Mouse (Mus musculus): ENCODE data around the gene Rnaseh2b.

Gene Rnaseh2b

GRCm38 (mm10) chr14:62353372-62353771 lies 61.0 kb downstream of the Rnaseh2b start:
- in situ Hi-C loops (cut with MboI, MseI): loop anchor here in 1 of 2 experiments (10.0 kb wide), 1 partner anchor 679 kb away; no protein-coding TSS in a partner anchor

GRCm38 (mm10) chr14:62353793-62354192 lies 61.4 kb downstream of the Rnaseh2b start:
- in situ Hi-C loops (cut with MboI, MseI): loop anchor here in 1 of 2 experiments (10.0 kb wide), 1 partner anchor 679 kb away; no protein-coding TSS in a partner anchor

- in situ Hi-C loops (cut with MboI, MseI): loop anchor here in 1 of 2 experiments (10.0 kb wide), 1 partner anchor 680 kb away; no protein-coding TSS in a partner anchor
Measured at GRCm38 (mm10) chr14:62355201-62355600, 62.8 kb downstream of the Rnaseh2b start.

- in situ Hi-C loops (cut with MboI, MseI): no loop called here
Measured at GRCm38 (mm10) chr14:62361263-62361980, 69.0 kb downstream of the Rnaseh2b start.

- in situ Hi-C loops (cut with MboI, MseI): no loop called here
Measured at GRCm38 (mm10) chr14:62363774-62364173, 71.4 kb downstream of the Rnaseh2b start.

- in situ Hi-C loops (cut with MboI, MseI): no loop called here
Measured at GRCm38 (mm10) chr14:62370819-62371218, 78.4 kb downstream of the Rnaseh2b start.

GRCm38 (mm10) chr14:62374001-62374400 lies 81.6 kb downstream of the Rnaseh2b start:
- in situ Hi-C loops (cut with MboI, MseI): no loop called here

- in situ Hi-C loops (cut with MboI, MseI): no loop called here
Measured at GRCm38 (mm10) chr14:62375694-62376093, 83.3 kb downstream of the Rnaseh2b start.

GRCm38 (mm10) chr14:62376115-62376514 lies 83.7 kb downstream of the Rnaseh2b start:
- in situ Hi-C loops (cut with MboI, MseI): no loop called here

- in situ Hi-C loops (cut with MboI, MseI): no loop called here
Measured at GRCm38 (mm10) chr14:62379391-62379790, 87.0 kb downstream of the Rnaseh2b start.

- in situ Hi-C loops (cut with MboI, MseI): no loop called here
Measured at GRCm38 (mm10) chr14:62380606-62381005, 88.2 kb downstream of the Rnaseh2b start.

- in situ Hi-C loops (cut with MboI, MseI): no loop called here
Measured at GRCm38 (mm10) chr14:62383109-62383508, 90.7 kb downstream of the Rnaseh2b start.

- in situ Hi-C loops (cut with MboI, MseI): no loop called here
Measured at GRCm38 (mm10) chr14:62383786-62384299, 91.5 kb downstream of the Rnaseh2b start.

GRCm38 (mm10) chr14:62389064-62389728 lies 96.8 kb downstream of the Rnaseh2b start:
- in situ Hi-C loops (cut with MboI, MseI): no loop called here

- in situ Hi-C loops (cut with MboI, MseI): no loop called here
Measured at GRCm38 (mm10) chr14:62389729-62390536, 97.5 kb downstream of the Rnaseh2b start.

GRCm38 (mm10) chr14:62392754-62393153 lies 100.4 kb downstream of the Rnaseh2b start:
- in situ Hi-C loops (cut with MboI, MseI): no loop called here

GRCm38 (mm10) chr14:62395346-62395745 lies 103.0 kb downstream of the Rnaseh2b start:
- in situ Hi-C loops (cut with MboI, MseI): no loop called here

- in situ Hi-C loops (cut with MboI, MseI): no loop called here
Measured at GRCm38 (mm10) chr14:62416007-62416741, 123.8 kb downstream of the Rnaseh2b start.

GRCm38 (mm10) chr14:62416742-62417134 lies 124.3 kb downstream of the Rnaseh2b start:
- in situ Hi-C loops (cut with MboI, MseI): no loop called here

GRCm38 (mm10) chr14:62417501-62417900 lies 125.1 kb downstream of the Rnaseh2b start:
- in situ Hi-C loops (cut with MboI, MseI): no loop called here

GRCm38 (mm10) chr14:62422265-62422664 lies 129.9 kb downstream of the Rnaseh2b start:
- in situ Hi-C loops (cut with MboI, MseI): loop anchor here in 1 of 2 experiments (5.0 kb wide), 1 partner anchor 100 kb away; no protein-coding TSS in a partner anchor

Measured in T-helper 17 cell (primary cell).